8 mouse cellular contexts compared by ENCODE assay signal in the genomic region with DNA sequence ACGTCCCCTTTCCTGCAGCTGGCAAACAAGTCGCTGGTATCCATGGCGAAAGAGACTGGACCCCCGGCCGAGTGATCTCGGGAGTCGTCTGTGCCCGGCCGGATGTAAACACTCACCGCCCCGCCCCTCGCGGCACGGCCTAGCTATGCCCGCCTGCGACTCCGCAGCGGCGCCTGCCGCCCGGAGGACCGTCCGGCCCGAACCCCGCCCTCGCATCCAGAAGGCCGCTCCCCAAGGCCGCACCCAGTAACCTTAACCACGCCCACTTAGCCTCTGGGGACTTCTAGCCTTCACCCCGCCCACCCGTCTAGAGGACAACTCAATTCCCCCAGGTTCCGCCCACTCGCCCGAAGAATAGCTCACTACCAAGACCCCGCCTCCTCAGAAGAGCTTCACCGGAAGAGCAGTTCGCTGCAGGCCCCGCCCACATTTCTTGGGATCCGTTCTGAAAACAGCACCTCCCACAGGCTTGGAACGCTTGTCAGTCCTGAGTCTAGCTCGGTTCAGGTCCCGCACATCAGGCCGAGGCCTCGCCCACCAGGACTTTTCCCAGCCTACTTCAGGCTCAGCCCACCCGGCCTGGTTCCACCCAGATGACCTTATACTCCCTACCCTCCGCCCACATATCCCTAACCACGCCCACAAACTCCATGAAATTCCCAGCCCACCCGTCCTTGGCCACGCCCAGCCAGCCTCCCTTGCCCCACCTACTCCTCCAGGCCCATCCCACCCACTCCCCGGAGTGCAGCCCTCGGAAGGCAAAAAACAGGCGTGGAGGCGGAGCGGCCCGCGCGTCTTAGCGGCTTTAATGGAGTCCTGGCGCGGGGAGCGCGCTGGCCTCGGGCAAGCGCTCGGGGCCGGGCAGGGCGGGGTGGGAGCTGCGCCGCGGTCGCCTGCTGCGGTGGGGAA. TPM values are rescaled to one million over a fixed set of nuclear protein-coding genes. Genes with fewer than 3 reads are reported as not detected.
DNase-seq lines count a peak whose midpoint lies in the region; ATAC-seq and TF ChIP-seq lines count a peak whose summit lies in the region.

A gene (minus strand): TSS at position 204 of the 909 bp plus-strand sequence.

- peak; percentile 25; the same call in 1 of the 2 replicates for TF ChIP-seq POLR2A in testis, adult 2 months (IDR thresholded peaks at IDR 0.05; ENCODE audit: control insufficient read depth, low read depth, low read length)

- H3K36me3 ChIP-seq in E14TG2a.4 (ENCODE audit: insufficient read depth, low read length) = peaks cover 23% of the 10 kb centered on the region
- peaks cover 32% of the 10 kb centered on the region for H3K36me3 ChIP-seq in forebrain, embryonic 12.5 days (replicated peaks)
- peaks cover 29% of the 10 kb centered on the region for H3K36me3 ChIP-seq in heart, postnatal 0 days (replicated peaks; ENCODE audit: control insufficient read depth, insufficient read depth, low read length)
- H3K36me3 ChIP-seq in liver, embryonic 16.5 days (ENCODE audit: control insufficient read depth, insufficient read depth) = peaks cover 27% of the 10 kb centered on the region
- peaks cover 63% of the 10 kb centered on the region for H3K36me3 ChIP-seq in neural tube, embryonic 13.5 days
- no peaks in the 10 kb centered on the region for H3K36me3 ChIP-seq in testis, adult 2 months (ENCODE audit: control insufficient read depth, insufficient read depth, low read length)

- H3K4me1 ChIP-seq in E14TG2a.4 (replicated peaks; ENCODE audit: low read depth, low read length) = peaks cover 64% of the 10 kb centered on the region
- peaks cover 23% of the 10 kb centered on the region for H3K4me1 ChIP-seq in forebrain, embryonic 12.5 days
- H3K4me1 ChIP-seq in heart, postnatal 0 days (ENCODE audit: control insufficient read depth, insufficient read depth) = peaks cover 12% of the 10 kb centered on the region
- peaks cover 25% of the 10 kb centered on the region for H3K4me1 ChIP-seq in liver, embryonic 16.5 days (ENCODE audit: control insufficient read depth, low read depth, low read length)
- peaks cover 36% of the 10 kb centered on the region for H3K4me1 ChIP-seq in neural tube, embryonic 13.5 days (replicated peaks)
- H3K4me1 ChIP-seq in testis, adult 2 months (ENCODE audit: control insufficient read depth, insufficient read depth, low read length) = peaks cover 21% of the 10 kb centered on the region

- TF ChIP-seq CTCF in E14TG2a.4 (conservative IDR thresholded peaks at IDR 0.05; ENCODE audit: low read length) = no peak
- peak; percentile 60 for TF ChIP-seq CTCF in heart, postnatal 0 days (IDR thresholded peaks at IDR 0.05; ENCODE audit: low read depth)
- peak; percentile 34; the same call in 1 of the 2 replicates for TF ChIP-seq CTCF in testis, adult 2 months (IDR thresholded peaks at IDR 0.05; ENCODE audit: control insufficient read depth, insufficient read depth, insufficient replicate concordance, low read depth, low read length)

- no peaks in the 10 kb centered on the region for H3K9me3 ChIP-seq in E14TG2a.4 (ENCODE audit: low read length)
- no peaks in the 10 kb centered on the region for H3K9me3 ChIP-seq in forebrain, embryonic 12.5 days
- H3K9me3 ChIP-seq in heart, postnatal 0 days (replicated peaks; ENCODE audit: control insufficient read depth, low read length) = no peaks in the 10 kb centered on the region
- H3K9me3 ChIP-seq in liver, embryonic 16.5 days (replicated peaks; ENCODE audit: control insufficient read depth, low read length) = no peaks in the 10 kb centered on the region
- no peaks in the 10 kb centered on the region for H3K9me3 ChIP-seq in neural tube, embryonic 13.5 days

- ATAC-seq in forebrain, embryonic 12.5 days (ENCODE audit: low FRiP score) = peak; percentile 95
- ATAC-seq in heart, postnatal 0 days (ENCODE audit: insufficient read depth, low read depth) = peak; percentile 95
- ATAC-seq in liver, embryonic 16.5 days (ENCODE audit: low read depth) = peak; percentile 90
- ATAC-seq in neural tube, embryonic 13.5 days (ENCODE audit: low read depth) = peak; percentile 96

- no peaks in the 10 kb centered on the region for H3K27me3 ChIP-seq in E14TG2a.4 (ENCODE audit: insufficient read depth, low read length)
- H3K27me3 ChIP-seq in forebrain, embryonic 12.5 days = 0 out of 2 replicates have a peak, but pooled peaks cover 3% of the 10 kb centered on the region
- H3K27me3 ChIP-seq in heart, postnatal 0 days (ENCODE audit: control insufficient read depth, insufficient read depth, low read length) = no peaks in the 10 kb centered on the region
- no peaks in the 10 kb centered on the region for H3K27me3 ChIP-seq in liver, embryonic 16.5 days (ENCODE audit: control insufficient read depth, insufficient read depth, low read depth, low read length)
- no peaks in the 10 kb centered on the region for H3K27me3 ChIP-seq in neural tube, embryonic 13.5 days
- H3K27me3 ChIP-seq in testis, adult 2 months (ENCODE audit: control insufficient read depth, insufficient read depth, low read length) = no peaks in the 10 kb centered on the region

- H3K4me2 ChIP-seq in forebrain, embryonic 12.5 days = peak within 1 kb of the TSS; percentile 86
- peak within 1 kb of the TSS; percentile 91 for H3K4me2 ChIP-seq in heart, postnatal 0 days (ENCODE audit: low read depth, low read length)
- H3K4me2 ChIP-seq in liver, embryonic 16.5 days (ENCODE audit: low read depth, low read length) = peak within 1 kb of the TSS; percentile 99
- H3K4me2 ChIP-seq in neural tube, embryonic 13.5 days = peak within 1 kb of the TSS; percentile 79

- peak within 1 kb of the TSS; percentile 82 for H3K9ac ChIP-seq in forebrain, embryonic 12.5 days
- peak within 1 kb of the TSS; percentile 79 for H3K9ac ChIP-seq in heart, postnatal 0 days (replicated peaks; ENCODE audit: low read depth, low read length)
- peak within 1 kb of the TSS; percentile 89 for H3K9ac ChIP-seq in liver, embryonic 16.5 days (ENCODE audit: low read depth, low read length)
- peak within 1 kb of the TSS; percentile 75 for H3K9ac ChIP-seq in neural tube, embryonic 13.5 days

- peak within 1 kb of the TSS; percentile 87 for H3K27ac ChIP-seq in forebrain, embryonic 12.5 days
- peak within 1 kb of the TSS; percentile 91 for H3K27ac ChIP-seq in heart, postnatal 0 days (ENCODE audit: low read depth)
- peak within 1 kb of the TSS; percentile 98 for H3K27ac ChIP-seq in liver, embryonic 16.5 days (ENCODE audit: low read length)
- H3K27ac ChIP-seq in neural tube, embryonic 13.5 days (replicated peaks) = peak within 1 kb of the TSS; percentile 91
- peak within 1 kb of the TSS; percentile 79 for H3K27ac ChIP-seq in testis, adult 2 months (ENCODE audit: control insufficient read depth, insufficient read depth, low read depth, low read length)

- peak within 1 kb of the TSS; percentile 98 for H3K4me3 ChIP-seq in E14TG2a.4 (replicated peaks; ENCODE audit: low read length)
- H3K4me3 ChIP-seq in forebrain, embryonic 12.5 days (replicated peaks) = peak within 1 kb of the TSS; percentile 69
- H3K4me3 ChIP-seq in heart, postnatal 0 days (ENCODE audit: low read depth, low read length) = peak within 1 kb of the TSS; percentile 85
- peak within 1 kb of the TSS; percentile 77 for H3K4me3 ChIP-seq in liver, embryonic 16.5 days (ENCODE audit: low read depth, low read length)
- H3K4me3 ChIP-seq in neural tube, embryonic 13.5 days = peak within 1 kb of the TSS; percentile 68
- H3K4me3 ChIP-seq in testis, adult 2 months (ENCODE audit: control insufficient read depth, low read depth, low read length) = peak within 1 kb of the TSS; percentile 90

- no peak for TF ChIP-seq EP300 in heart, postnatal 0 days (IDR thresholded peaks at IDR 0.05; ENCODE audit: low read depth)

- DNase-seq in c-Kit-positive CD71-positive TER-119-positive erythroid progenitor cells, embryonic 14.5 days (ENCODE audit: low spot score) = peak; percentile 100
- DNase-seq in heart, postnatal 0 days (ENCODE audit: low spot score) = peak; percentile 100
- peak; percentile 100 for DNase-seq in kidney, postnatal 4 days

- WGBS in forebrain, embryonic 12.5 days = under 1% methylated on average over 66 of the region's 72 CpGs
- under 1% methylated on average over 72 of the region's 72 CpGs for WGBS in heart, postnatal 0 days
- WGBS in liver, embryonic 16.5 days (ENCODE audit: insufficient replicate concordance) = under 1% methylated on average over 72 of the region's 72 CpGs
- under 1% methylated on average over 71 of the region's 72 CpGs for WGBS in neural tube, embryonic 13.5 days

RNA-seq across cellular contexts. Expression of the gene that starts here (rescaled TPM):
- polyA plus RNA-seq in forebrain, embryonic 12.5 days (2016; fragmentation: Nextera tagmentation; extraction: Ambion mirVana) = 23.0 and 23.5 TPM in 2 replicates
- 63.9 and 88.0 TPM in 2 replicates for total RNA-seq in heart, postnatal 0 days (2014; rRNA removed; ENCODE audit: low replicate concordance)
- 29.1 and 36.6 TPM in 2 replicates for polyA plus RNA-seq in heart, postnatal 0 days (2015; fragmentation: Nextera tagmentation; extraction: Ambion mirVana)
- 61.0 and 65.2 TPM in 2 replicates for polyA plus RNA-seq in liver, embryonic 16.5 days (2015; fragmentation: Nextera tagmentation; extraction: Ambion mirVana)
- 43.1 and 43.4 TPM in 2 replicates for polyA plus RNA-seq in neural tube, embryonic 13.5 days (2015; fragmentation: Nextera tagmentation; extraction: Ambion mirVana)
- polyA plus RNA-seq in testis, adult 2 months (2012; rRNA removed) = 46.5 and 51.8 TPM in 2 replicates

Comparison
In these comparisons a context has a peak if more than half of its experiments do, and no peak if none do; other contexts are left out.
1. Peak in every context shown above with its lines: DNase-seq, ATAC-seq, H3K4me3 ChIP-seq and H3K27ac ChIP-seq.